Mouse (Mus musculus) left cerebral cortex, adult 9 months (tissue): ENCODE data around the gene Hist1h2bl.
"Not testable (repeated sequence)": the region's sequence is repeated elsewhere in the genome, so short reads cannot be mapped to it uniquely, and the experiment has no call there.

Experiments
- DNase-seq, 2 experiments: peaks; one replicate each; pipeline ENCODE4 v3.0.0; 2022; ENCODE audit warnings: low spot score in 2 of 2

Gene Hist1h2bl

DNA sequence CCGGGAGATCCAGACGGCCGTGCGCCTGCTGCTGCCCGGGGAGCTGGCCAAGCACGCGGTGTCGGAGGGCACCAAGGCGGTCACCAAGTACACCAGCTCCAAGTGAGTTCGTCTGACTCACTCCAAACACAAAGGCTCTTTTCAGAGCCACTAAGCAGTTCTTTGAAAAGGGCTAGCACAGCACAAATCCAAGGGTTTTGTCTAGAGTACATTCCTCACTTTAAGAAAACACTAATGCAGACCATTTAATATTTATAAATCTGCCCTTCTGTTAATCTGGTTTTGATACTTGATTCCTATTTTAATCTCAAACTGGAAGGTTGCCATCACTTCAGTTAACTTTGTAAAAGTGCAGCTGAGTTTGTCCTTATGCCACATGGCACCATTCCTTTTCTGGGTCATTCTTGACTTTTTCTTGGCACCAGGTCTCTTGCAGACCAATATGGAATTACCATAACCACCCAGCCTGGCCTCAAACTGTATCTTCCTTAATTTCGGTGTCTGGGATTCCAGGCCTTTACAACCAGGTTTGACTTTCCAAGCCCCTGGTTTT, 6.5 kb upstream of the Hist1h2bl start:
- DNase-seq = no peak

DNA sequence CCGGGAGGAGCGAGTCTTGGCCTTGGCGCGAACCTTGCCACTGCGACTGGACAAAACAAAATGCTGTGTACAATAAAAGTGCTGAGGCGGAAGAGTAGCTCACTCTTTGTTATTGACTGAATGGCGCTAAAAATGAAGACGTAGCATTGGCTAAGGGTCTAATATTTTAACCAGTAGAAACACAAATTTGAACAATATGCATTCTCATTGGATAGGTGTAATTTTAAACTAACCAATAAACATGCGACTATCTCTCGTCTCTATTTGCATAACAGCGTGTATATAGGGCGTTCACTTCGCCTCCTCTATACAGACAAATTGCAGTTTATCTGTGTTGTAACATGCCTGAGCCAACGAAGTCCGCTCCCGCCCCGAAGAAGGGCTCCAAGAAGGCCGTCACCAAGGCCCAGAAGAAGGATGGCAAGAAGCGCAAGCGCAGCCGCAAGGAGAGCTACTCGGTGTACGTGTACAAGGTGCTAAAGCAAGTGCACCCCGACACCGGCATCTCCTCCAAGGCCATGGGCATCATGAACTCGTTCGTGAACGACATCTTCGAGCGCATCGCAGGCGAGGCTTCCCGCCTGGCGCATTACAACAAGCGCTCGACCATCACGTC, 5.9 kb upstream of the Hist1h2bl start, which contains the start of gene Hist1h2bm:
Hist1h2bm (plus strand) TSS at position 288 of the 616 bp plus-strand sequence.
- peak; percentile 74 to 80 for DNase-seq

DNA sequence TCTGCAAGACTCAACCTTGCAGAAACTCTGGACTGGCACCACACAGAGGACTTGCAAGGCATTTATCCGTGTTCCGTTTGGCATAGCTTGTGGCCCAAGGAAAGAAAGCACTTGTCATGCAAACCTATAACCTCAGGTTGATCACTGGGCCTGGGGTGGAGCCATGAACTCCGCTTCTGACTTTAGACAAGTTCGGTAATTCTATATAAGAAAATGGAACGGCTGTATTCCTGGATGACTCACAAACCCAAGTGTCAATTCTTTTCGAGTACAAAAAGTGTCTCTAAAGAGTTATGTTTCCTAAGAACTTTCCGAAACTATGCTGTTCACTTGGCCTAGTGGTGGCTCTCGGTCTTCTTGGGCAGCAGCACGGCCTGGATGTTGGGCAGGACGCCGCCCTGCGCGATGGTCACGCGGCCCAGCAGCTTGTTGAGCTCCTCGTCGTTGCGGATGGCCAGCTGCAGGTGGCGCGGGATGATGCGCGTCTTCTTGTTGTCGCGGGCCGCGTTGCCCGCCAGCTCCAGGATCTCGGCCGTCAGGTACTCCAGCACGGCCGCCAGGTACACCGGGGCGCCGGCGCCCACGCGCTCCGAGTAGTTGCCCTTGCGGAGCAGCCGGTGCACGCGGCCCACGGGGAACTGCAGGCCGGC, 5.3 kb upstream of the Hist1h2bl start:
- not testable (repeated sequence) for DNase-seq

GRCm38 (mm10) chr13:21718381-21719080, 2.6 kb upstream of the Hist1h2bl start:
- DNase-seq = no peak

DNA sequence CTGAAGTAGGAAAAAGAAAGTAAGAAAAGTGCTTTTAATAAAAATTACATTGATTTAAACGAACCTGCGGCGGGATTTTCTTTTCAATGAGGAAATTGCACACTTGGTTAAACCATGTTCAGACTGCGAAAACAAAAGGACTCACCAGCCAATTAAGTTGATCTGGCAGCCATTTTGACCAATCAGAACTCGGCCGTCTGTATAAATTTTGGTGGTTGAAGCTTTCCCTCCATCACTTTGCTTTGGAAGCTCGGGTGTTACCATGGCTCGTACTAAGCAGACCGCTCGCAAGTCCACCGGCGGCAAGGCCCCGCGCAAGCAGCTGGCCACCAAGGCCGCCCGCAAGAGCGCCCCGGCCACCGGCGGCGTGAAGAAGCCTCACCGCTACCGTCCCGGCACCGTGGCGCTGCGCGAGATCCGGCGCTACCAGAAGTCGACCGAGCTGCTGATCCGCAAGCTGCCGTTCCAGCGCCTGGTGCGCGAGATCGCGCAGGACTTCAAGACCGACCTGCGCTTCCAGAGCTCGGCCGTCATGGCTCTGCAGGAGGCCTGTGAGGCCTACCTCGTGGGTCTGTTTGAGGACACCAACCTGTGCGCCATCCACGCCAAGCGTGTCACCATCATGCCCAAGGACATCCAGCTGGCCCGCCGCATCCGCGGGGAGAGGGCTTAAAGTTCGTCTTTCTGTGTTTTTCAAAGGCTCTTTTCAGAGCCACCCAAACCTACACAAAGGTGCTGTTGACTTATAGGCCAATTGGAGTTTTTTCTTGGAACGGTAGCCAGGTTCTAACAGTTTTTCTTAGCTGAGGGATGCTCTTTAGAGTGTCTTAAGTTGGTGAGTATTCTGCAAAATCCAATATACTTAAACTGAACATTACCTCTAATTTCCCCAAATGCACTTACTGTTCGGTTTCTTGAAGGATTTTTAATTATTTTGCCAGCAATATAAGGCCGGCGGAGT, 1.7 kb upstream of the Hist1h2bl start, which contains the start of gene Hist1h3h:
Hist1h3h (plus strand) TSS at position 263 of the 961 bp plus-strand sequence.
- peak; percentile 73 to 92 for DNase-seq

- DNase-seq = peak in 1 of 2 experiments; percentile 16
These were observed 823 bp upstream of the Hist1h2bl start for GRCm38 (mm10) chr13:21716540-21717391.

DNA sequence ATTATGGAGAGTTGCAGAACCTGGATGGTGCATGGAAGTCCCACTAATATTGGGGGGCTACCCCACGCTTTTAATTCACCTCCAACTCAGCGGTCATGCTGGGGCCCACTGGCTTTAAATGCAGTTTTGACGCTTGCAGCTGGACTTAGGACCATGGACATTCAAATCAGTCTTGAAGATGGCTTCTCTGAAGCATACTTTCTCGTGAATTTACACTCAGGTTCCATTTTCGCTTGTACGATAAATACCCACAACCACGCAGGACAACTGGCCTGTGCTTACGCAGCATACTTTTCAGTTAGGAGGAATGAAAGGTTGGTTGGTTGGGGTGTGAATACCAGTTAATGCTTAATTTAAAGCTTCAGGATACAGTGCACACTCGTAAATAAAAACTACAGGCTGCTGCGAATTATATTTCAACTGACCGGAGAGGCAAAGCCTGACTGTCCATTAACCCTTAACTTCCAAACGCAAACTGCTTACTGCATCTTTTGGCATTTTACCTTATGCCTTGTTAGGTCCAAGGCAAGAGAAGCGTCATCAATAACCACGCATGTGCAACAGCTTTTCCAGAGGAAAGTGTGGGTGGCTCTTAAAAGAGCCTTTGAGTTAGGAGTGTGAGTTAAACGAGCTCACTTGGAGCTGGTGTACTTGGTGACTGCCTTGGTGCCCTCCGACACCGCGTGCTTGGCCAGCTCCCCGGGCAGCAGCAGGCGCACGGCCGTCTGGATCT, 646 bp downstream of the Hist1h2bl start:
- DNase-seq = no peak

GRCm38 (mm10) chr13:21714725-21715124, 1.2 kb downstream of the Hist1h2bl start:
- peak in 1 of 2 experiments; percentile 79 for DNase-seq

GRCm38 (mm10) chr13:21711698-21712097, 4.2 kb downstream of the Hist1h2bl start:
- no peak for DNase-seq

DNA sequence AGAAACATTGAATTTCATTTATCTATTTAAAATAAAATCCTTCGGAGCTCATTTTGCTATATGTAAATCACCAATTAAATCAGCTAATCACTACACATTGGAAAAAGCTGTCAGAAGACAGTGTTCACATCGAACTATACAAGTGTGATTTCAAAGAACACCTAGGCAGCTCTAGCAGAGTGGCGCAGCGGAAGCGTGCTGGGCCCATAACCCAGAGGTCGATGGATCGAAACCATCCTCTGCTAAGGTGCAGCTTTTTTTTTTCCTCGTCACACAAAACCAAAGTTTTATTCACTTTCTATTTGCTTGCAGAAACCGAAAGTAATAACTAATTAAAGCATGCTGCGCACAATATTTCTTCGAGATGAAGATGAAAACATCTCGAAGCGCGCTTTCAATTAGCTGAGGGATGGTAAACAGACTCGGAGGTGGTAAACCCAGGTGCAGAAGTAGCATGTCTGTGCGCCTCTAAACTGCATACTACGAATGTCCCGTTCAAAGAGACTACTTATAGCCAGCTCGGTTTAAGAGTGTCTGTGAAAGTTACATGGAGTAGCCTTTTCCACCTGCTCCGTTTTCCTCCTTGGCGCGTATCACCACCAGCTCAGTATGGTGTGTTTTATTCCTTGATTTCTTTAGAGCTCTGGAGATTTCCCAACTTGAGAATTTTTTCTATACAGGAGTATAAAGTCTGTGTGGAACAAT, 5.0 kb downstream of the Hist1h2bl start:
- peak in 1 of 2 experiments; percentile 89 for DNase-seq

DNA sequence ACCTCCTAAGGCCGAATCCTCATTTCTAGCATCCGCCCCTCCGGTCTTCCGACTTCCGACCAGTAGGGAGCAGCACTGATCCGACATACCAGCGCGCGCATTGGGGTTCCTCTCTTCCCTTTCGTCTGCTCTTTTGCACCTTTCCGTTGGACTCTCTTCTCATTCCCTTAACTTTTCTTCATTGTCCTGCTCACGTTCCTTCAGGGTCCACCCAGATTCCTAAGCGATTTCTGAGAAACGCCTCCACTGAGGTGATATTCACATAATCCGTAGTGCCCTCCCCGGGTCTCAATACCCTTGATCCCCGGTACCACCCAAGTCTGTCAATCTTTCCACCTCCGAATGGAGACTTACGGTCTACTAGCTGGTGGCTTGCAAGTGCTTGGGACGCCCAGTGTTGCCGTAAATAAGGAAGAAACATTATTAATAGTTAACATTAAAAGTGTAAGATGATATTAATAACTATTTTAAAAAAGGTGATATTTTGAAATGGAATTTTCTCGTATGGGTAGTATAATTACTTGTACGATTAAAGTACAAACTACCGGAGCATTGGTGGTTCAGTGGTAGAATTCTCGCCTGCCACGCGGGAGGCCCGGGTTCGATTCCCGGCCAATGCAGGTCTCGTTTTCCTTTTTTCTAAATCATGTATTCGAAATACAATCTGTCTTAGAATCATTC, 5.8 kb downstream of the Hist1h2bl start:
- DNase-seq = peak; percentile 60 to 93

- no peak for DNase-seq
These were observed 9.3 kb downstream of the Hist1h2bl start for GRCm38 (mm10) chr13:21706669-21707068.

GRCm38 (mm10) chr13:21697811-21698210, 18.1 kb downstream of the Hist1h2bl start, which contains the start of gene Olfr1359:
Gene Olfr1359, plus strand, starts transcription at chr13:21698111.
- DNase-seq = no peak

DNA sequence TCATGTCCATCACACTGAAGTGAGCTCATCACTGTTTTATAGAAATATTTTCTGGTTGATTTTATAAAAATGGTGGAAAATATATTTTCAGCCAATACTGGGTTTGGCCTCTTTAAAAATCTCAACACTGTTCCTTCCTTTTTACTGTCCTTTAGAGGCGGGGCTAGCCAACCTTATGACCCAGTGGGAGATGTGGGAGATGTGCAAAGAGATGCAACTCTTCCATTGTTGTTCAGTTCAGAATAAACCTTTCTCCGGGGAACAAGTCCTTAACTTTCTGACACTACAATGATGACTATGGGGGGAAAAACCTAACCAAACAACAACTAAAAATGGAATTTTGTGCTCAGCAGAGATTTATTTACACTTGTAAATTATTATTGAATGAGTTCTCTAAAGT, 38.6 kb downstream of the Hist1h2bl start, which contains the start of gene Olfr1360:
Olfr1360 (minus strand) TSS at position 101 of the 400 bp plus-strand sequence.
- DNase-seq = no peak
